Mouse (Mus musculus) intestine, embryonic 15.5 days (tissue): Measurements from ENCODE around the gene Abcb8. TPM values are rescaled to one million over a fixed set of nuclear protein-coding genes. Genes with fewer than 3 reads are reported as not detected.
A peak's percentile ranks its signal among the peaks of the same experiment; 100 is the strongest.

Source experiments
- ATAC-seq: fragments of 200-750 bp; cut with Nextera tagmentation; 2 replicates; pipeline ENCODE4 v1.8.0; 2017; ENCODE audit warnings: moderate TSS enrichment, moderate library complexity
- H3K27ac ChIP-seq: fragments of 300-500 bp; sonication (generic); 2 replicates; pipeline ENCODE4 v1.5.1; 2015; ENCODE audit warnings: mild to moderate bottlenecking, inconsistent platforms
- H3K27me3 ChIP-seq: fragments of 300-500 bp; sonication (generic); replicated peaks from 2 replicates; pipeline ENCODE4 v1.6.1; 2015; ENCODE audit warnings: inconsistent platforms
- H3K36me3 ChIP-seq: fragments of 300-500 bp; sonication (generic); 2 replicates; pipeline ENCODE4 v1.6.1; 2015; ENCODE audit warnings: inconsistent platforms
- H3K4me1 ChIP-seq: fragments of 300-500 bp; sonication (generic); replicated peaks from 2 replicates; pipeline ENCODE4 v1.6.1; 2015; ENCODE audit warnings: inconsistent platforms
- H3K4me2 ChIP-seq: fragments of 300-500 bp; sonication (generic); replicated peaks from 2 replicates; pipeline ENCODE4 v1.6.1; 2015; ENCODE audit warnings: mild to moderate bottlenecking, inconsistent platforms
- H3K4me3 ChIP-seq: fragments of 300-500 bp; sonication (generic); replicated peaks from 2 replicates; pipeline ENCODE4 v1.5.1; 2015; ENCODE audit warnings: inconsistent platforms
- H3K9ac ChIP-seq: fragments of 300-500 bp; sonication (generic); 2 replicates; pipeline ENCODE4 v1.6.1; 2015; ENCODE audit warnings: inconsistent platforms
- H3K9me3 ChIP-seq: fragments of 300-500 bp; sonication (generic); 2 replicates; pipeline ENCODE4 v1.6.1; 2016; ENCODE audit warnings: inconsistent platforms
- WGBS: fragments of 180-500 bp; shearing (Covaris S2); methylation state at CpG from one replicate; pipeline ENCODE4 v1.1.7; 2015; 5-methylcytosine and 5-hydroxymethylcytosine counted together
- polyA plus RNA-seq: library from polyadenylated mRNA; unstranded; fragments of >200 nt; fragmentation: Nextera tagmentation; extraction: Ambion mirVana; gene quantifications from 2 replicates; pipeline ENCODE4 v1.2.1, GENCODE M21; 2015

Gene Abcb8
- polyA plus RNA-seq, 1 experiment from 2014 or later, result 66.2 TPM

DNA sequence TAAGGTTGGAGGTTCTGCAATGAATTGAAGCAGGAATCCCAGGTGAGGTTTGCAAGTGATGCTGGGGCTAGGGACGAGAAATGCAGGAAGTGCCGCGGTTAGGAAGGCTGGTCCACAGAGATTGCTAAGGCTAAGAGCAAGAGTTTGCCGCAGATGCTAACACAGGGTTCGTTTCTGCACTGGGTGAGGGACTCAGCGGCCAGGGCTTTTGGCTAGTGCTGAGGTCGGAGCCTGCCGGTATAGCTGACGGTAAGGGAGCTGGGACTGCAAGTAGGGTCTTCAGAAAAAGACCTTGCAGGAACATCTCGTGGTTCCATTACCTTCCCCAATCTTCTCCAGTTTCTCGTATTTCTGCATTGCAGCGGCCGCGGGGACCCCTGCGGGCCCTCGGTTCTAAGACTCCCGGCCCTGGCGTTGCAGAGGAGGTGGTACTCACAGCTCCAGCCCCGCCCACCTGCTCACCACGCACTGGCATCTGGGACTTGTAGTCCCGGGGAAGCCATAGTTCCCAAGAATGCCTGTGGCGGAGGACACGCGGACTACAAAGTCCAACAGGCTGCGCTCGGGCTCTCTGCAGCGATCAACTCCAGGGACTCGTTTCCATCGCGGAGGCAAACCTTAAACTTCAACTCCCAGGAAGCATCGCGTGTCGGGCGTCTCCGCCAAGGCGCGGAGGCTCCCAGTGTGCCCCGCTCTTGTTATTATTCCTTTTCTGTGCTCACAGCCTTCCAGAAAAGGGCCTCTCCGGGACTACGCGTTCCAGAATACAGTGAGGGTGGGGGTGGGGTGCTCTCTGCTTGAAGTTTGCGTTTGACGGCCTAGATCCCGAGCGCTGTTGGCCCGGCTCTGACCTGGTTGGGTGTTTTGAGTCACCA lies 29.9 kb downstream of the Abcb8 start, which contains the start of the genes Cdk5 and Slc4a2:
TSS of gene Cdk5 (minus strand) at position 402 of the 875 bp plus-strand sequence.
TSS of gene Slc4a2 (plus strand) at position 709 of the 875 bp plus-strand sequence.
- Histone ChIP-seq H3K36me3 (no peaks in the 10 kb centered on the region), H3K4me3 (peak within 1 kb of the TSS; percentile 62), H3K4me2 (peak within 1 kb of the TSS; percentile 81), H3K27me3 (no peaks in the 10 kb centered on the region), H3K9ac (peak within 1 kb of the TSS; percentile 66), H3K9me3 (no peaks in the 10 kb centered on the region), H3K4me1 (peaks cover 33% of the 10 kb centered on the region), H3K27ac (peak within 1 kb of the TSS; percentile 90)
- peak; percentile 91 for ATAC-seq
- WGBS, result 0% methylated on average over 46 of the region's 46 CpGs

DNA sequence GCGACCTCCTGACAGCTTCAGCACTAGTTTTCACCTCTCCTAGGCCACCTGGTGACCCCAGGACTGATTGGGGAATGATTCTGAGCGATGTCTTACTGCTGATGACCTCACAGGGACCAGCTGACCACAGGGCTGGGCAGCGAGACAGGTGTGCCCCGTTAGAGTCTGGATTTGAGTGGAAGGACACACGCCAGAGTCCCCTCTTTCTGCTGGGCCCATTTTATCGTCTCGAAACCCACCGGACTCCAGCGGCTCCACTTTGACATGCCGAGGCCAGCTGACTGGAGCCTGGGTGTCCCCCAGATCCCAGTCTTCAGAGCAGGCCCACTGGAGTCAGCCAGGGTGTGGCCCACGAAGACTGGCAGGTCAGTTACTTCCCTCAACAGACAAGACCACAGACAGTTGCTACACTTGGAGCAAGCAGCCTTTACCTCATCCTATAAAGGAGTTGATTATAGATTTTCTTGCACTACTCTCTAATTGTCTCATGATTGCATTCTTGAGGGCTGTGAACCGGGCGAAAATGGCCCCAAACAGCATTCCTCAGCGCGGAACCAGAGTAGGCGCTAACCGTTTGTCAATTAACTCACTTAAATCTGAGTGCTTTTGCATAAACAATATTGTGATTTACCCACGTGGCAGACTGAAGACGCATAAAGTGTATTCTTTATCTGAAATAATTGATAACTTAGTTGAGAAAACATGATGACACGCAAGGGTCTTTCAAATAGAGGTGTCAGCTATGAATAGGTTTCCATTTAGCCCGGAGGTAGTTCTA lies 30.7 kb downstream of the Abcb8 start:
- H3K4me3 ChIP-seq, result peak overlapping the region; percentile 62
- H3K27ac ChIP-seq, result peak overlapping the region; percentile 90
- WGBS, result 10% methylated on average over 21 of the region's 21 CpGs
- 0 out of 2 replicates have a peak, but pooled peaks cover under 1% of the 10 kb centered on the region for H3K36me3 ChIP-seq
- ATAC-seq, result no peak
- peak overlapping the region; percentile 57 for H3K9ac ChIP-seq
- H3K9me3 ChIP-seq, result no peaks in the 10 kb centered on the region
- peak overlapping the region; percentile 81 for H3K4me2 ChIP-seq
- H3K27me3 ChIP-seq, result no peaks in the 10 kb centered on the region
- H3K4me1 ChIP-seq, result peaks cover 38% of the 10 kb centered on the region

DNA sequence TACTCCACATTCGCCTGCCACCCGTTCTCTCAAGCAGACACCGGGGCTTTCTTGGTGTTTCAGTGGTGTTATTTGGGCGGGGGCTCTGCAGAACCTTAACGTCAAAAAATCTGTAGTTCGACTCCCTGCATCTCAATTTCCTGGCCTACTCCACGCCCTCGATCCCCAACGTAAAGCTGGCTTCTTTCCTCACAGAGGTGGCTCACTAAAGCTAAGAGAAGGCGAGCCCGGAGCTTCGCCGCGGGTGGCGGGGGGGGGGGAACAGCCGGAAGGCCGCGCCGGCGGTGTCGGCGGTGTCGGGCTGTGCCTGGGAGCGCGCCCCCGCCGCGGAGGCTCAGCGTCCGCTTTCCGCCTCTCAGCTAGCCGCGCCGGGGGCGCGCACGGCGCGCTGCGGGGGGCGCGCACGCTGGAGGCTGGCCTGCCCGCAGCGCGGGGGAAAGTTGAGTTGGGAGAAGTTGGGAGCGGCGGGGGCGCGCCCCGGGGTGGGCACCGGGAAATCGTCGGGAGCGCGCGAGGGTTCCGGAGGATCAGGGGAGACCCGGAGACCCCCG lies 31.5 kb downstream of the Abcb8 start:
- peaks cover 8% of the 10 kb centered on the region for H3K36me3 ChIP-seq
- H3K9me3 ChIP-seq, result no peaks in the 10 kb centered on the region
- peak overlapping the region; percentile 90 for H3K27ac ChIP-seq
- peaks cover 38% of the 10 kb centered on the region for H3K4me1 ChIP-seq
- peak overlapping the region; percentile 81 for H3K4me2 ChIP-seq
- peak; percentile 43 for ATAC-seq
- under 1% methylated on average over 60 of the region's 60 CpGs for WGBS
- no peaks in the 10 kb centered on the region for H3K27me3 ChIP-seq
- H3K9ac ChIP-seq, result peak overlapping the region; percentile 57
- peak overlapping the region; percentile 62 for H3K4me3 ChIP-seq

DNA sequence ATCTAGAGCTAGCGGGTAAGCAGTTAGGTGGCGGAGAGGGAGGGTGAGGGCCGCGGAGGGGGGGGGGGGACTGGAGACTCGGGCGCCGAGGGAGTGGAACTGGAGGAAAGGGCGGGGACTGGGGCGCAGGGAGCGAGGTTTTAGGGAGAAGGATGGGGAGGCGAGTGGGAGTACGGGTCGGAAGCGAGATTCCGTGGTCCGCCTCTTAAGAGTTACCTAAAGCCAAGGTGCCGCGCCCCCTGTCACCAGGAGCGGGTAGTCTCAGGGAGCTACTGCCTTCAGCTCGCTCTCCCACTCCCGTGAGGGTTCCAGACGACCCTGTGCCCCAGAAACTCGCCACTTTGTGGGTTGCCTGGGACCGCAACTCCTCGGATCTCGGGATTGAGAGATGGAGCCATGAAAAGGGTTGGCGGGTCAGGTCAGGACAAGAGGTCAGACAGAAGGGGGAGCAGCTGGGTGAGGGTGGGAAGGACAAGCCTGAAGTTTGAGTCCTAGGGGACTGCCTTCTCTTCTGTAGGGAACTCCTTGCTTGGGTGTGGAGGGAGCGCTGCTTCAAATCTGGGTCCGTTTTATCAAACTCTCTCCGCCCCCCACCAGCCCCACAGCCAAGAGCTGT lies 32.1 kb downstream of the Abcb8 start:
- Histone ChIP-seq H3K9ac (peak overlapping the region; percentile 57), H3K4me2 (peak overlapping the region; percentile 81), H3K27me3 (no peaks in the 10 kb centered on the region), H3K4me1 (peaks cover 38% of the 10 kb centered on the region), H3K27ac (peak overlapping the region; percentile 90), H3K4me3 (peak overlapping the region; percentile 62), H3K36me3 (peaks cover 13% of the 10 kb centered on the region), H3K9me3 (no peaks in the 10 kb centered on the region)
- WGBS, result under 1% methylated on average over 29 of the region's 30 CpGs
- ATAC-seq, result 0 out of 2 replicates have a peak, but pooled peaks have one; percentile 2

DNA sequence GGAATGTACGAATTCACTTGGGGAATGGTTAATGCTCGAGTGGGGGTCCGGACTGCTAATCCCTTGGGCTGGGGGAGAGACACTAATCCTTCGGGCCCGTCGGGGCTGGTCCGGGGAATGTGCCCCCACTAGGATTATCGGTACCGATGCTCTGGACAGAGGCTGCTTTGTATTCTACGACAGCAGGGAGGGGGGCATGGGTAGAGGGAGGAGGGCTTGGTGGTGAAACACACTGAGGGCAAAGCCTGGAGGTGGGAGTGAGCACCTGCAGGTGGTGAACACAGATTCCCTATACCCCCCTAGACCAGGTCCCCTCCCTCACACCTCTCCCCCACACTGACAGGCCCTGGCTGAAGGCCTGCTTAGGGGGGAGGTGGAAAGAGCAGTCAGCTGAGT lies 32.6 kb downstream of the Abcb8 start:
- Histone ChIP-seq H3K27me3 (no peaks in the 10 kb centered on the region), H3K4me3 (peak overlapping the region; percentile 62), H3K4me1 (peaks cover 38% of the 10 kb centered on the region), H3K36me3 (peaks cover 18% of the 10 kb centered on the region), H3K27ac (peak overlapping the region; percentile 90), H3K9ac (peak overlapping the region; percentile 57), H3K4me2 (peak overlapping the region; percentile 81), H3K9me3 (no peaks in the 10 kb centered on the region)
- 1% methylated on average over 10 of the region's 10 CpGs for WGBS
- ATAC-seq, result no peak

DNA sequence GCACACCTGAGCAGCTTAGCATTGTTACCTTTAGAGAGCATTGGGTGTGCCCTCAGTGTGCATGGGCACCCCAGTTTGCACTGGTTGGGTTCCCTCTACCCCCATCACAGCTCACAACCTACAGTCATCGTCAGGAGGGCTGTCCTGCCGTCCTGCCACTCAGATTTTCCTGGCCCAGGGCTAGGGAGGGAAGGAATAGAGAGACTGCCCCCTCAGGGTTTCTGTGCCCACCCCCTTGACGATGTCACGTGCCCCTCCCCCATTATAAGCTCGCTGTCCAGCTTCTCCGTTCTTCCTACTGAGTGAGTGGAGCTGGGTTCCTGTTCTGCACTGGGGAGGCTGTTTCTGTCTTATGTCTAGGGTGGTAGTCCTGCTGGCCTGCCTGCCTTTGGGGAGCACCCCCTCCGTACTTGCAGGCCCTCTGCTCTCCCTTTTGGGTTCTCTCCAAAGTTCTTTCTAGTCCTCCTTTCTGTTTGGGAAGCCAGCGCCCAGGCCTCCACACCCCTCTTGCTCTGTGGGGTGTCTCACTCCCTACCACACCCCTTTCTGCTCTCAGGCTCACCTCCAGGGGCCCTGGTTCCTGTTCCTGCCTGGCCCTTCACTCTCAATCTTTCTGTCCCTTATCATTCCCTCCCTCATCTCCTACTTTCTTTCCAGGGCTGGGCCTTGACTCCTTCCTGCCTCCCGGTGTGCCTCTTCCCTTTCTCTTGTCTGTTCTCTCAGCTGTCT lies 33.3 kb downstream of the Abcb8 start:
- no peaks in the 10 kb centered on the region for H3K9me3 ChIP-seq
- no peaks in the 10 kb centered on the region for H3K27me3 ChIP-seq
- peak overlapping the region; percentile 84 for H3K27ac ChIP-seq
- 12% methylated on average over 9 of the region's 9 CpGs for WGBS
- peaks cover 25% of the 10 kb centered on the region for H3K36me3 ChIP-seq
- ATAC-seq, result no peak
- peak overlapping the region; percentile 62 for H3K4me3 ChIP-seq
- peaks cover 38% of the 10 kb centered on the region for H3K4me1 ChIP-seq
- H3K9ac ChIP-seq, result peak overlapping the region; percentile 57
- peak overlapping the region; percentile 81 for H3K4me2 ChIP-seq

- ATAC-seq, result no peak; the same call in 1 of the 2 replicates
- peaks cover 30% of the 10 kb centered on the region for H3K36me3 ChIP-seq
- H3K27ac ChIP-seq, result peak overlapping the region; percentile 84
- peak overlapping the region; percentile 57; the same call in 1 of the 2 replicates for H3K9ac ChIP-seq
- H3K4me2 ChIP-seq, result peak overlapping the region; percentile 81
- peaks cover 38% of the 10 kb centered on the region for H3K4me1 ChIP-seq
- 34% methylated on average over 12 of the region's 12 CpGs for WGBS
- H3K27me3 ChIP-seq, result no peaks in the 10 kb centered on the region
- no peaks in the 10 kb centered on the region for H3K9me3 ChIP-seq
- H3K4me3 ChIP-seq, result peak overlapping the region; percentile 62
Observed at GRCm38 (mm10) chr5:24427285-24427633, 33.8 kb downstream of the Abcb8 start.

- Histone ChIP-seq H3K36me3 (peaks cover 37% of the 10 kb centered on the region), H3K27me3 (no peaks in the 10 kb centered on the region), H3K4me1 (peaks cover 32% of the 10 kb centered on the region), H3K27ac (peak overlapping the region; percentile 84), H3K4me3 (peak overlapping the region; percentile 62), H3K4me2 (peak overlapping the region; percentile 81), H3K9me3 (no peaks in the 10 kb centered on the region), H3K9ac (peak overlapping the region; percentile 47)
- WGBS, result 14% methylated on average over 15 of the region's 15 CpGs
- ATAC-seq, result peak; percentile 58
Observed at GRCm38 (mm10) chr5:24427981-24428402, 34.5 kb downstream of the Abcb8 start.

GRCm38 (mm10) chr5:24428596-24428995 lies 35.1 kb downstream of the Abcb8 start:
- WGBS, result 23% methylated on average over 9 of the region's 9 CpGs
- H3K9me3 ChIP-seq, result no peaks in the 10 kb centered on the region
- H3K4me1 ChIP-seq, result peaks cover 31% of the 10 kb centered on the region
- H3K27ac ChIP-seq, result peak overlapping the region; percentile 66
- H3K9ac ChIP-seq, result peak overlapping the region; percentile 47
- peaks cover 43% of the 10 kb centered on the region for H3K36me3 ChIP-seq
- H3K27me3 ChIP-seq, result no peaks in the 10 kb centered on the region
- H3K4me3 ChIP-seq, result peak overlapping the region; percentile 38
- peak overlapping the region; percentile 81 for H3K4me2 ChIP-seq
- ATAC-seq, result 0 out of 2 replicates have a peak, but pooled peaks have one; percentile 2

GRCm38 (mm10) chr5:24433993-24434392 lies 40.5 kb downstream of the Abcb8 start:
- H3K36me3 ChIP-seq, result peaks cover 73% of the 10 kb centered on the region
- H3K4me2 ChIP-seq, result no peak overlapping the region
- no peaks in the 10 kb centered on the region for H3K9me3 ChIP-seq
- H3K27ac ChIP-seq, result no peak overlapping the region
- no peak overlapping the region for H3K9ac ChIP-seq
- no peaks in the 10 kb centered on the region for H3K27me3 ChIP-seq
- ATAC-seq, result no peak
- no peaks in the 10 kb centered on the region for H3K4me1 ChIP-seq
- 88% methylated on average over 8 of the region's 8 CpGs for WGBS
- no peak overlapping the region for H3K4me3 ChIP-seq

- no peaks in the 10 kb centered on the region for H3K27me3 ChIP-seq
- H3K27ac ChIP-seq, result no peak overlapping the region
- H3K9me3 ChIP-seq, result no peaks in the 10 kb centered on the region
- H3K9ac ChIP-seq, result no peak overlapping the region
- H3K4me2 ChIP-seq, result no peak overlapping the region
- peaks cover 18% of the 10 kb centered on the region for H3K4me1 ChIP-seq
- no peak for ATAC-seq
- peaks cover 39% of the 10 kb centered on the region for H3K36me3 ChIP-seq
- WGBS, result 94% methylated on average over 8 of the region's 8 CpGs
- no peak overlapping the region for H3K4me3 ChIP-seq
Observed at GRCm38 (mm10) chr5:24441187-24441586, 47.7 kb downstream of the Abcb8 start.
